Mouse (Mus musculus): ENCODE data around the gene Psmb2.

Psmb2 gene

GRCm38 (mm10) chr4:126732111-126732510 is 54.7 kb downstream of the Psmb2 start:
- no peak for DNase-seq (ENCODE audit: low spot score in 2 of 2)

- DNase-seq (ENCODE audit: low spot score in 2 of 2), result no peak
Measured at GRCm38 (mm10) chr4:126732531-126733380, 55.3 kb downstream of the Psmb2 start.

GRCm38 (mm10) chr4:126734001-126734603 is 56.7 kb downstream of the Psmb2 start:
- DNase-seq (ENCODE audit: low spot score in 2 of 2), result no peak

- no peak for DNase-seq (ENCODE audit: low spot score in 2 of 2)
Measured at GRCm38 (mm10) chr4:126734700-126735381, 57.4 kb downstream of the Psmb2 start.

- no peak for DNase-seq (ENCODE audit: low spot score in 2 of 2)
Measured at GRCm38 (mm10) chr4:126735382-126736000, 58.1 kb downstream of the Psmb2 start.

- DNase-seq (ENCODE audit: low spot score in 2 of 2), result peak in 1 of 2 experiments; percentile 52
Measured at GRCm38 (mm10) chr4:126736001-126736414, 58.6 kb downstream of the Psmb2 start, which contains the start of gene Tfap2e. Gene Tfap2e (minus strand): TSS chr4:126736240.

- DNase-seq (ENCODE audit: low spot score in 2 of 2), result no peak
Measured at GRCm38 (mm10) chr4:126739966-126740676, 62.7 kb downstream of the Psmb2 start.

GRCm38 (mm10) chr4:126741448-126741847 is 64.0 kb downstream of the Psmb2 start:
- peak; percentile 86 to 92 for DNase-seq (ENCODE audit: low spot score in 2 of 2)

GRCm38 (mm10) chr4:126742976-126743375 is 65.5 kb downstream of the Psmb2 start:
- no peak for DNase-seq (ENCODE audit: low spot score in 2 of 2)

GRCm38 (mm10) chr4:126743713-126744112 is 66.3 kb downstream of the Psmb2 start:
- DNase-seq (ENCODE audit: low spot score in 2 of 2), result no peak

GRCm38 (mm10) chr4:126744831-126745230 is 67.4 kb downstream of the Psmb2 start:
- DNase-seq (ENCODE audit: low spot score in 2 of 2), result no peak

- peak; percentile 67 to 77 for DNase-seq (ENCODE audit: low spot score in 2 of 2)
Measured at GRCm38 (mm10) chr4:126745506-126746193, 68.2 kb downstream of the Psmb2 start.

- DNase-seq (ENCODE audit: low spot score in 2 of 2), result no peak
Measured at GRCm38 (mm10) chr4:126746194-126746840, 68.9 kb downstream of the Psmb2 start.

- DNase-seq (ENCODE audit: low spot score in 2 of 2), result no peak
Measured at GRCm38 (mm10) chr4:126748381-126748780, 71.0 kb downstream of the Psmb2 start.

- DNase-seq (ENCODE audit: low spot score in 2 of 2), result peak; percentile 51 to 70
Measured at GRCm38 (mm10) chr4:126749553-126749952, 72.1 kb downstream of the Psmb2 start.

- DNase-seq (ENCODE audit: low spot score in 2 of 2), result peak; percentile 90 to 92
Measured at GRCm38 (mm10) chr4:126750046-126750683, 72.7 kb downstream of the Psmb2 start.

GRCm38 (mm10) chr4:126750863-126751555 is 73.6 kb downstream of the Psmb2 start:
- no peak for DNase-seq (ENCODE audit: low spot score in 2 of 2)

- DNase-seq (ENCODE audit: low spot score in 2 of 2), result no peak
Measured at GRCm38 (mm10) chr4:126751556-126752023, 74.2 kb downstream of the Psmb2 start.

All from right cerebral cortex, postnatal 10 days (tissue).